Mouse (Mus musculus) embryonic fibroblast, embryonic 13.5 days (primary cell): ENCODE measurements at regions not wholly inside any gene's neighbourhood (a gene's known extent, or its start where the extent isn't known, plus 50 kb on each side); places are given as distances from the start of the nearest gene placed in this dataset.

Source experiments
- CTCF ChIP-seq: IDR thresholded peaks from 2 replicates; pipeline ENCODE4 v1.5.1; 2011; ENCODE audit warnings: mild to moderate bottlenecking, control low read depth, low read length, moderate library complexity, borderline replicate concordance; ENCODE audit not compliant: insufficient read depth
- POLR2A ChIP-seq: IDR thresholded peaks from 2 replicates; pipeline ENCODE4 v1.6.1; 2011; ENCODE audit warnings: low read depth, mild to moderate bottlenecking, control low read depth, low read length, moderate library complexity

DNA sequence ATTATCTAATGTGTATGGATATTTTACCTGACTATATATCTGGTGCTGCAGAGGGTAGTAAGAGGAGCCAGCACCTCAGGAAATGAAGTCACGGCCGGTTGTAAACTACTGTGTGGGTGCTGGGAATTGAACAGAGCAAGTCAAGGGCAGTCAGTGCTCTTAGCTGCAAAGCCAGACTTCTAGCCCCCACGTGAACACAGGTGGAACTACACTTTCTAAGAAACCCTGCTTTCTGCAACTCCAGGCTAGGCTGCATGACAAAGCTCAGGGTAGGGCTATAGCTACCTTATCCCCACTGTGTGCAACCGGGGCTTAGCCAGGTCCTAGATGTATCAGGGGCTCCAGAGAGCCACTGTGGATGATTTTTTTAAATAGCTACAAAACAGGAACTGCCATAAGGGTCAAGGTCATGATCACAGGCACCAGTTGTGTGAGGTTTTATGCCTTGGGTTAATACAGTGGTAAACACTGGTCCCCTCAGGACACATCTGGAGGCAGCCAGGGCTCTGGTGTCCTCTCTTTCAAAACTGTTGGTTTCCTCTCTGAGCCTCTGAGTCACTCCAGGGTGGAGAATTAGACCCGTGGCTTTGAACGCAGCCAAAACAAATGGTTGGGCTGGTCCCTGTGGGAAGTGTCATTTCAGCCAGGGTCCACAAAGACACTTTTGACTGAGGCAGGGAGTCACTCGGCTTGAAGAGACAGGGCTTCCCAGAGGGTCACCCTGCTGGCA lies 76.5 kb downstream of the Gm26897 start:
- TF ChIP-seq POLR2A = no peak
- TF ChIP-seq CTCF = no peak
